Mouse (Mus musculus) ES-Bruce4 (cell line): ENCODE measurements around the gene Luc7l3.

Experiments used
- CTCF ChIP-seq: IDR thresholded peaks from one replicate; pipeline ENCODE4 v1.8.1; 2011; ENCODE audit warnings: low read depth, low read length
- POLR2A ChIP-seq: IDR thresholded peaks from one replicate; pipeline ENCODE4 v1.8.1; 2011; ENCODE audit warnings: low read length; ENCODE audit not compliant: insufficient read depth

DNA sequence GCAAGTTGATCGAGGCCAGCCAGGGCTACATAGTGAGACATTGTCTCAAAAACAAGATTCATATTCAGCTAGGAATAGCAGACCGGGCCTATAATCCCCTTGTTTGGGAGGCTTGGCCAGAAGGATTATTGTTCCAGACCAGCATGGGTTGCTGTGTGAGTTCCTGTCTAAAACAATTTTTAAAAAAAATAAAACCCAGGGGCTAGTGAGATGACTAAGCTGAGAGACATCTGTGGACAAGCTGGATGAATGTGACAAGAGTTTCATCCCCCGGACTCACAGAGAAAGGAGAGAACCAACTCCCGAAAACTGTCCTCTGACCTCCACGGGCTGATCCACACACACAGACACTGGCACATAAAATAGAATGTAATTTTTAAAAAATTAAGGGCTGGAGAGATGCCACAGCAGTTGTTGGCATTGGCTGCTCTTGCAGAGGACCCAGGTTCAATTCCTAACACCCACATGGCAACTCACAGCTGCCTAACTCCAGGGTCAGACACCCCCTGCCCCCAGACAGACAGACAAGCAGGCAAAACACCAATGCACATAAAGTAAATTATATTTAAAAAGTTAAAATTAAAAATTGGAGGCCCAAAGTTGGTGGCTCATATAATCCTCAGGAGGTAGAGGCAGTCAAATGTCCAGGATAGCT is 1.6 kb upstream of the Luc7l3 start:
- no peak for TF ChIP-seq CTCF
- no peak for TF ChIP-seq POLR2A
